Mouse (Mus musculus): ENCODE data around the gene Teddm1b. TPM values are rescaled to one million over a fixed set of nuclear protein-coding genes. Genes with fewer than 3 reads are reported as not detected.

Teddm1b gene
- polyA plus RNA-seq, 1 experiment from 2014 or later = not detected

DNA sequence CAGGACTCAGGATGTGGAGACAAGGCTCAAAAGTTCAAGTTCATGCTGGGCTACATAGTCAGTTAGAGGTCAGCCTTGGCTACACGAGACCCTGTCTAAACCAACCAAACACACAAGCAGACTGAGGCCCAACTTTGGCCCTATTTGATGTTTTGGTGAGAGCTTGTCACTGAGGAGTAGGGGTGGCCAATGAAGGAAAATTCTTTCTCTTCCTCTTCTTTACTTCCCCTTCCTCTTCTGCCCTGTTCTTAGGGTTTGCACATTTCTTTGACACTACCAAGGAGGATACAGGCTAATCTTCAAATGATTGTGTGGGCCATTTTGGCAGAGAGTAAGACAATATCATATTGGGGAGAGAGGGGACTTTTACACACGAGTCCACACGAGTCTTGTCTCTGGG is 39.7 kb downstream of the Teddm1b start:
- no peak for ATAC-seq (ENCODE audit: insufficient number of reproducible peaks, insufficient read depth, low FRiP score, low read depth)
- no peaks in the 10 kb centered on the region for H3K9me3 ChIP-seq (ENCODE audit: control insufficient read depth, low read length)
- H3K27me3 ChIP-seq (ENCODE audit: control insufficient read depth, insufficient read depth, low read length) = no peaks in the 10 kb centered on the region
- H3K36me3 ChIP-seq (ENCODE audit: control insufficient read depth, insufficient read depth, low read length) = peaks cover 17% of the 10 kb centered on the region
- H3K4me2 ChIP-seq (ENCODE audit: low read length) = no peak overlapping the region
- no peak overlapping the region for H3K9ac ChIP-seq (ENCODE audit: low read length)
- H3K4me1 ChIP-seq (ENCODE audit: control insufficient read depth in 2 of 2, insufficient read depth in 2 of 2, low read length in 2 of 2) = peaks cover 0 to 4% of the 10 kb centered on the region in 2 experiments; a peak in 1 of 4 replicates
- H3K4me3 ChIP-seq (ENCODE audit: control insufficient read depth in 1 of 2, insufficient read depth in 1 of 2, low read depth in 1 of 2, low read length in 2 of 2) = no peak overlapping the region
- no peak overlapping the region for H3K27ac ChIP-seq (replicated peaks in 1 of 2; ENCODE audit: control insufficient read depth in 1 of 2, insufficient read depth in 1 of 2, low read depth in 2 of 2, low read length in 2 of 2)
- 49% methylated on average over 3 of the region's 3 CpGs for WGBS

DNA sequence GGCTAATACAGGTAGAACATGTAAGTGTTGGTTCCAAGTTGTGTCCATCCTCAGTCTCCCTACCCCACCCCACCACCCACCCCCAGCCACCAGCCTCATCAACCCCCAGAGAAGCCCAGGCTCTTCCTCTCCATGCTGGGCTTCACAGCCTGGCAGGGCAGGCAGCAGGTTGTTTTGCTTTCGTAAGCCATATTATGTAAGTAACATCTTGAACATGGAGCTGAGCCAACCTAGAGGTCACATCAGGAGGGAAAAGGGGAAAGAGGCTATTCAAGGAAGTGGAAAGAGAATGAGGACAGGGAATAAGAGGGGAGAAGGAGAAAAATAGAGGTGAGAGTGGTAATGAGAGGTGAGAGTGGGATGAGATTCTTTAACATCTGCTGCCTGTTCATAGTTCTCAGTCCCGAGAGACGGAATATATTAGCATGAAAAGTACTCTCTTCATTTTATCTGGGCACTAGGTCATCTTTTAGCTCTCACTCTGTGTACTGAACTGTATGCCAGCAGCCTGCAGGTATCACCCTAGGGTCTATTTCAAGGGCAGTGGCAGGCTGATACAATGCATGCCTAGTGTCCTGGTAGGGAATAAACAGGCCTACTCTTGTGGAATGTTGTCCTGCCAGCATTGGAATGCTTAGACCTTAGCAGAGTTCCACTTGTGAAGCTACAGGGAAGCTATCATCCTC is 44.5 kb downstream of the Teddm1b start:
- Histone ChIP-seq H3K4me3 (ENCODE audit: control insufficient read depth in 1 of 2, insufficient read depth in 1 of 2, low read depth in 1 of 2, low read length in 2 of 2) (no peak overlapping the region), H3K4me2 (ENCODE audit: low read length) (no peak overlapping the region), H3K27ac (replicated peaks in 1 of 2; ENCODE audit: control insufficient read depth in 1 of 2, insufficient read depth in 1 of 2, low read depth in 2 of 2, low read length in 2 of 2) (peak overlapping the region; percentile 47 to 55; a peak in 3 of 4 replicates), H3K9ac (ENCODE audit: low read length) (no peak overlapping the region), H3K27me3 (ENCODE audit: control insufficient read depth, insufficient read depth, low read length) (no peaks in the 10 kb centered on the region), H3K36me3 (ENCODE audit: control insufficient read depth, insufficient read depth, low read length) (no peaks in the 10 kb centered on the region), H3K9me3 (ENCODE audit: control insufficient read depth, low read length) (no peaks in the 10 kb centered on the region), H3K4me1 (ENCODE audit: control insufficient read depth in 2 of 2, insufficient read depth in 2 of 2, low read length in 2 of 2) (peaks cover 7 to 15% of the 10 kb centered on the region in 2 experiments)
- ATAC-seq (ENCODE audit: insufficient number of reproducible peaks, insufficient read depth, low FRiP score, low read depth) = peak; percentile 52
- 36% methylated on average over 3 of the region's 3 CpGs for WGBS

- H3K9ac ChIP-seq (ENCODE audit: low read length) = no peak overlapping the region
- no peak overlapping the region for H3K4me2 ChIP-seq (ENCODE audit: low read length)
- H3K27me3 ChIP-seq (ENCODE audit: control insufficient read depth, insufficient read depth, low read length) = no peaks in the 10 kb centered on the region
- H3K4me1 ChIP-seq (ENCODE audit: control insufficient read depth in 2 of 2, insufficient read depth in 2 of 2, low read length in 2 of 2) = peaks cover 7 to 15% of the 10 kb centered on the region in 2 experiments
- H3K4me3 ChIP-seq (ENCODE audit: control insufficient read depth in 1 of 2, insufficient read depth in 1 of 2, low read depth in 1 of 2, low read length in 2 of 2) = no peak overlapping the region
- no peak for ATAC-seq (ENCODE audit: insufficient number of reproducible peaks, insufficient read depth, low FRiP score, low read depth)
- H3K27ac ChIP-seq (replicated peaks in 1 of 2; ENCODE audit: control insufficient read depth in 1 of 2, insufficient read depth in 1 of 2, low read depth in 2 of 2, low read length in 2 of 2) = no peak overlapping the region
- WGBS = 91% methylated on average over 3 of the region's 3 CpGs
- no peaks in the 10 kb centered on the region for H3K9me3 ChIP-seq (ENCODE audit: control insufficient read depth, low read length)
- no peaks in the 10 kb centered on the region for H3K36me3 ChIP-seq (ENCODE audit: control insufficient read depth, insufficient read depth, low read length)
Measured at GRCm38 (mm10) chr1:153921642-153922041, 47.5 kb downstream of the Teddm1b start.

- Histone ChIP-seq H3K4me1 (ENCODE audit: control insufficient read depth in 2 of 2, insufficient read depth in 2 of 2, low read length in 2 of 2) (peaks cover 7 to 15% of the 10 kb centered on the region in 2 experiments), H3K9me3 (ENCODE audit: control insufficient read depth, low read length) (no peaks in the 10 kb centered on the region), H3K9ac (ENCODE audit: low read length) (no peak overlapping the region), H3K27me3 (ENCODE audit: control insufficient read depth, insufficient read depth, low read length) (no peaks in the 10 kb centered on the region), H3K4me2 (ENCODE audit: low read length) (peak overlapping the region; percentile 16; the same call in 1 of the 2 replicates), H3K36me3 (ENCODE audit: control insufficient read depth, insufficient read depth, low read length) (no peaks in the 10 kb centered on the region), H3K27ac (replicated peaks in 1 of 2; ENCODE audit: control insufficient read depth in 1 of 2, insufficient read depth in 1 of 2, low read depth in 2 of 2, low read length in 2 of 2) (peak overlapping the region; percentile 82 to 83), H3K4me3 (ENCODE audit: control insufficient read depth in 1 of 2, insufficient read depth in 1 of 2, low read depth in 1 of 2, low read length in 2 of 2) (no peak overlapping the region)
- WGBS = 2% methylated on average over 5 of the region's 5 CpGs
- ATAC-seq (ENCODE audit: insufficient number of reproducible peaks, insufficient read depth, low FRiP score, low read depth) = peak; percentile 75
Measured at GRCm38 (mm10) chr1:153922571-153923021, 48.5 kb downstream of the Teddm1b start.

GRCm38 (mm10) chr1:153924395-153925385 is 50.5 kb downstream of the Teddm1b start:
- 86% methylated on average over 6 of the region's 6 CpGs for WGBS
- peaks cover 7 to 8% of the 10 kb centered on the region in 2 experiments for H3K4me1 ChIP-seq (ENCODE audit: control insufficient read depth in 2 of 2, insufficient read depth in 2 of 2, low read length in 2 of 2)
- H3K9me3 ChIP-seq (ENCODE audit: control insufficient read depth, low read length) = no peaks in the 10 kb centered on the region
- no peak overlapping the region for H3K9ac ChIP-seq (ENCODE audit: low read length)
- ATAC-seq (ENCODE audit: insufficient number of reproducible peaks, insufficient read depth, low FRiP score, low read depth) = no peak
- H3K27me3 ChIP-seq (ENCODE audit: control insufficient read depth, insufficient read depth, low read length) = no peaks in the 10 kb centered on the region
- H3K4me3 ChIP-seq (ENCODE audit: control insufficient read depth in 1 of 2, insufficient read depth in 1 of 2, low read depth in 1 of 2, low read length in 2 of 2) = no peak overlapping the region
- H3K36me3 ChIP-seq (ENCODE audit: control insufficient read depth, insufficient read depth, low read length) = no peaks in the 10 kb centered on the region
- no peak overlapping the region for H3K27ac ChIP-seq (replicated peaks in 1 of 2; ENCODE audit: control insufficient read depth in 1 of 2, insufficient read depth in 1 of 2, low read depth in 2 of 2, low read length in 2 of 2)
- H3K4me2 ChIP-seq (ENCODE audit: low read length) = no peak overlapping the region

Small RNA genes within 50 kb of the gene (microRNA-seq; reads per million reads assigned to microRNA genes)
- gene Mir8114 = 21.8 reads per million, percentile 32 among the genes with 10 or more reads in this experiment

Other genes starting within 250 kb of the Teddm1b start
- 0.08 and 0.58 TPM in 2 replicates for gene Rgs8, start 221.3 kb upstream of the Teddm1b start, polyA plus RNA-seq (2014; fragmentation: Nextera tagmentation; extraction: Ambion mirVana)
- gene Rgs16, start 134.0 kb upstream of the Teddm1b start, polyA plus RNA-seq (2014; fragmentation: Nextera tagmentation; extraction: Ambion mirVana) = 1.8 and 2.2 TPM in 2 replicates
- 24.3 and 26.7 TPM in 2 replicates for gene Rnasel, start 124.9 kb upstream of the Teddm1b start, polyA plus RNA-seq (2014; fragmentation: Nextera tagmentation; extraction: Ambion mirVana)
- not detected in 2 replicates for gene Rgsl1, start 30.2 kb upstream of the Teddm1b start, polyA plus RNA-seq (2014; fragmentation: Nextera tagmentation; extraction: Ambion mirVana)
- gene Teddm1a, start 17.4 kb downstream of the Teddm1b start, polyA plus RNA-seq (2014; fragmentation: Nextera tagmentation; extraction: Ambion mirVana) = not detected in 2 replicates
- 62.5 and 67.0 TPM in 2 replicates for gene Glul, start 25.6 kb downstream of the Teddm1b start, polyA plus RNA-seq (2014; fragmentation: Nextera tagmentation; extraction: Ambion mirVana)
- gene Teddm2, start 25.9 kb downstream of the Teddm1b start, polyA plus RNA-seq (2014; fragmentation: Nextera tagmentation; extraction: Ambion mirVana) = 0.35 and 0.49 TPM in 2 replicates